Mouse (Mus musculus): ENCODE measurements around the gene Lrrc8e.
"Not testable (repeated sequence)": the region's sequence is repeated elsewhere in the genome, so short reads cannot be mapped to it uniquely, and the experiment has no call there.

Lrrc8e gene

GRCm38 (mm10) chr8:4219617-4220016 is 7.0 kb upstream of the Lrrc8e start:
- DNase-seq (ENCODE audit: low spot score): no peak

GRCm38 (mm10) chr8:4222059-4222458 is 4.6 kb upstream of the Lrrc8e start:
- no peak for DNase-seq (ENCODE audit: low spot score)

DNA sequence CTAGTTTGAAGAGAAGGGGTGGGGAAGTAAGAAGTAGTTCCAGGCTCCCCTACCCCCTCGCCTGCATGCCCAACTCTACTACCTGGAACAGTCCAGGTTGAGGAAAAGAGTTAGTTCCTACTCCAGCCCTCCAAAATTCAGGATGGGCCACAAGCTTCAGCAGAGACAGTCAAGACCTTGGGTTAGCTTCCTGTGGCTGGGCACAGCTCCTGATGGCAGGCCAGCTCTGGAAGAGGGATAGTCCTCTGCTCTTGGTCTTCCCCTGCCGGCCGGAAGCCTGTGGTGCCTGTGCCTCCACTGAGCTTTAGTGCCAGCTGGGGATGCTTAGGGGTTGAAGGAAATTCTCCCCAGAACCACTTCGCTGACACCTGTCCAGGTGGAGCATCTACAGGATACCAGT is 304 bp upstream of the Lrrc8e start:
- DNase-seq (ENCODE audit: low spot score): no peak

DNA sequence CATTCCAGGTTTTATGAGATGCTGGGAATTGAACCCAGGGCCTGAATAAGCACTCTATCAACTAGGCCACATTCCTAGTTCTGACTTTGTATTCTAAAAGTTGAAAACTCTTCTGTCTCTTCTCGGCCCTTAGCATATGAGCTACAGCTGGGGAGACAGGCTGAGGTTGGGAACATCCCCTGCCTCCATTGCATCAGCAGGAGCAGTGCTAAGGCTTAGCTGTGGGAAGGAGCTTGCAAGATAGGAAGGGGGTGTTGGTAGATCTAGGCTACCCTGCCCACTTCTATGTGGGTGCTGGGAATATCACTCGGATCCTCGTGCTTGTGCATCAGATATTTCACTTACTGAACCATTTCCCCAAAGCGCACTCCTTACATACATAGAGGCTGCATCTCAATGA is 1.3 kb downstream of the Lrrc8e start:
- DNase-seq (ENCODE audit: low spot score): no peak

DNA sequence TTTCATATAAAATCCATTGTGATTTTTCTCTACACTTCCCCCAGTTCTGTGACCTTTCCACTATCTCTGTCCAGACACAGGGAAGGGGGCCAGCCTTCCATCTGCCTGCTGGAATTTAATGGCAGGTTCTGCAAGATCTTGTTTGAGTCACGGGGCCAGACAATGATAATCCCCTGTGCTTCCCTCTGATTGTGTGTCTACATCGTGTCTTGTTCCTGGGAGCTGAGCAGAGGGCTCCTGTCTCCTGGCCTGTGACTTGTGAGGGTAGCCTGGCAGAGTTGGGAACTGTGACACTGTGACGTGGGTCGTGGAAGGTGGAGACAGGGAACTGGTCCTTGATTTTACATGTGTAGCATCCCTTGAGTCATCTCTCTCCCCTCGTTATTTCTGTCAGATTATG is 3.2 kb downstream of the Lrrc8e start:
- DNase-seq (ENCODE audit: low spot score): no peak

DNA sequence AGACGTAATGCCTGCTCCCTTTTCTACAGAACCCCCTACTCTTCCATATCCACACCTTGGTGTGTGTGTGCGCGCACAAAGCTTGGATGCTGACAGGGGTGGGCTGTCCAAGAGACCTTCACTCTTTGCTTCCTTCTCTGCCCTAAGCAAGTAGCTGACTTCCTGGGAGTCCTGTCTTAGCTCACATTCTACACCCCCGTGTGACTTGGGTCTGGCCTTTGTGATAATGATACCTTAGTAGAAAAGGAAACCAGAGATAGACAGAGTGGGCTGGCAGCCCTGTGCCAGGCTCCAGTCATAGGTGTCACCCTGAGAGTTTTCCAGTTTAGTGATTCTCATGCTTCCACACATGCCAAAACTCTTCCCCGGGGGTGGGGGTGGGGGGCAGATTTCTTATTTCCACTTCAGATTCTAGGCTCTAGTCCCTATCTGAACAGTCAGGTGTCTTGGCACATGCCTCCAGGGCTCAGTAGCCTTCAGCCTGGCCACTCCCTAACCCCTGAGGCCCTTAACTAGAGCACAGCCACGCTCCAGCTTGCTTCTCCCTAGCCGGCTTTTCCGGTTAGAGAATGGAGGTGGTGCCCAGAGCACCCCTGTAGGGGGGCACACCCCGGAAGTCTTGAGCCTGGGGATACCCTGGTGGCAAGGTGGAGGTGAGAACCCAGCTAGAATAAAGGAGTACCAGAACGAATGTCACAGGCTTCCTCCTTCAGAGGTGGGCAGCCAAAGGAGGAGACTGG is 4.2 kb downstream of the Lrrc8e start:
- DNase-seq (ENCODE audit: low spot score): no peak

DNA sequence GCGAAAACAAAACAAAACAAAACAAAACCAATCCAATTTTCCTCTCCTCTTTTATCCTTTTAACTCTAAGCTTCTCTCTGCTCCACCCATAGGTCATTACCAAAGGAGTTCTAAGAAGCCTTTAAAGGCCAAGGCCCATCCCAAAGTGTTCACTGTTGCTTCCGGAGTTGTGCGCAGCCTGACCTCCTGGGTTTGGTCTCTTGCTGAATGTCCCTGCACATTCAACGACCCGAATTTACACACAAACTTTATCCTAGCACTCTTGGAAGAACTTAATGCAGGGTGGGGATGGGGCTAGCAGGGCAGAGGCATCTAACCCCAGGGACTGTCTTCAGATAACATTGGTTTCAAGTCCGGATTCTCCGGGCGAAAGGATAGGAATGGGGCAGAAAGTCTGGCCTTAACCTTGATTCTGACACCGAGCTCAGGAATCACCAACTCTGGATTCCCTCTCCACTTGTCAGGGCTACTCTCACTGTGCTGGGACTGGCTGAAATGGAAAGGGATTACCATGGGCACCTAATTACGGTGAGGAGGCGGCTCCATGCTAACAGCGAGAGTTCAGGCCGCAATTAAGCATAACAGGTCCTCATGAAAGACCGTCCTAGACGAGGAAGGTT is 11.3 kb downstream of the Lrrc8e start:
- peak; percentile 45 for DNase-seq (ENCODE audit: low spot score)

DNA sequence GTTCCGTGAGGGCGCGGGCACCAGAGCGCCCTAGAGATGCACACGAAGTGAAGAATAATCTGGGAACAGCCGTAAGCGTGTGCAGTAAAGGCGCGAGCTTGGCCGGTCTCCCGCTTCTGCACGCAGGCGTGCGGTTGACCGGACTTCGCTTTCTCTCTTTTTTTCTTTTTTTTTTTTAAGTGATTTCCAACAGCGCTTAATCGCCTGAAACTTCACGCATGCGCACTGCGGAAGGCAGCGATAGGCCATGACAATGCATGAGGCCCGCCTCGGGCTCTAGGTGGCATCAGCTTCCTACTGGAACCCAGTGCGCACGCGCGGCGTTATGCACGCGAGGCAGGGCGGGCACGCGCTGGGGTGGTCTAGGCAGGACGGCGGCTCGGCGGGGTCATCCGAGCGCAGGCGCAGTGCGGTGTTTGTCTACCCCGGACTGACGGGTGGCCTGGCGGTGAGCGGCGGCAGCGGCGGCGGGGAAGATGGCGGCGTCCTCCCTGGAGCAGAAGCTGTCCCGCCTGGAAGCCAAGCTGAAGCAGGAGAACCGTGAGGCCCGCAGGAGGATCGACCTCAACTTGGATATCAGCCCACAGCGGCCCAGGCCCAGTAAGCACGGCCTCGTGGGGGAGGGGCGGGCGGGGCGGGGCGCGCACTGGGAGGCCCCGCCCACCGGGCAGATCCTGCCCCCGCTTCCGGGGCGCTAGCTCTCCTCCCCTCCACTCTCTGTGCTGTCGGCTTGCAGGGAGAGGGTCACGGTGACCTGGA is 12.0 kb downstream of the Lrrc8e start, which contains the start of the genes Map2k7 and Gm49320:
Gene Map2k7, plus strand, starts transcription at position 307 of the 759 bp plus-strand sequence.
Gene Gm49320, plus strand, starts transcription at position 432 of the 759 bp plus-strand sequence.
- peak; percentile 98 for DNase-seq (ENCODE audit: low spot score)

DNA sequence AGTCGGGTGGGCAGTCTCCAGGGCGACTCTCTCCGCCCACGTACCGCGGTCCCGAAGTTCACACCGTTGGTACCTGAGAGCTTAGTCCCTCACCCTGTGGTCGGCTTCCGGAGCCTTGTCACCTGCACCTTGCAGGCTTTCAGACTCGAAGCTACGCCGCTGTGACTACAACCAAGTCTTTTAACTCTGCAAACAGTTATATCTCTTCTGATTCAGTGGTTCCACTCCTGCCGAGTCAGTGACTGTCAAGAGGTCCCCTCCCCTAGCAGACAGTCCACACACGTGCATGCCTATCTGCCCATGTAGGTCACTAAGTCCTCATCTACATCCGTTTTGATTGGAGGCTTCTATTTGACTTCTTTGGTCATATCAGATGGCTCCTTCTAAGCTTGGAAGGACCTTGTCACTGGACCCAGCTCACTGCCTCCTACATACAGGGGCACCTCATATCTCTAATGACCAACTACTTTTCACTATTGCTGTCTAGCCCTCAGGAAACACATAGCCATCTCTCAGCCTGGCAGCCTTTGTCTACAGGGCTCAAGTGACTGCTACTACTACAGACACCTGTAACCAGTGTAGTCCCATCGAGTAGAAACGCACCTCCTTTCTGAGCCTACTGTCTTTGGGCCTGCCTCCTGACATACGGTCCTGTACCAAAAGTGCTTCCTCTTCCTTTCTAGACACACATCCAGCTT is 12.7 kb downstream of the Lrrc8e start:
- DNase-seq (ENCODE audit: low spot score): no peak

DNA sequence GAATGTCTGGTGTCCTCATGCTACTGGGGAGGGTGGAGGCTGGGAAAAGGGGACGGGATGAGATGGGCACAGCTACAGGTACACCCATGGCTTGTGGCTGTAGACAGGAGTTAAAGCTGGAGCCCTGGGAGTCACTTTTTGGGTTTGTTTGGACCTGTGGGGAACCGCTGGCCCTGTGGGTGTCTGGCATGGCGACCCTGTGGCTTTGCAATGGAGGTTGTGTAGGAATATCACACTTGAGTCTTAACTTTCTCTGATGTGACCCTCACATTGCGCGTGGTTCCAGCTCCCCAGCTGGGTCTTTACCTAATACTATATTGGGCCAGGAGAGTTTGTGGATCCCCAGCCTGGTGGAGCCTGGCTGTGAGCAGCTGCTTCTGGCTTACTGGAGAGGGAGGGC is 18.4 kb downstream of the Lrrc8e start:
- DNase-seq (ENCODE audit: low spot score): no peak

GRCm38 (mm10) chr8:4245737-4246136 is 19.1 kb downstream of the Lrrc8e start:
- DNase-seq (ENCODE audit: low spot score): no peak

- DNase-seq (ENCODE audit: low spot score): no peak
Measured at GRCm38 (mm10) chr8:4247241-4247640, 20.6 kb downstream of the Lrrc8e start.

GRCm38 (mm10) chr8:4247951-4248540 is 21.4 kb downstream of the Lrrc8e start, which contains the start of gene Tgfbr3l:
Gene Tgfbr3l, plus strand, starts transcription at chr8:4248214.
- no peak for DNase-seq (ENCODE audit: low spot score)

GRCm38 (mm10) chr8:4249213-4249612 is 22.6 kb downstream of the Lrrc8e start:
- DNase-seq (ENCODE audit: low spot score): no peak

- peak; percentile 75 for DNase-seq (ENCODE audit: low spot score)
Measured at GRCm38 (mm10) chr8:4250306-4250970, 23.8 kb downstream of the Lrrc8e start.

DNA sequence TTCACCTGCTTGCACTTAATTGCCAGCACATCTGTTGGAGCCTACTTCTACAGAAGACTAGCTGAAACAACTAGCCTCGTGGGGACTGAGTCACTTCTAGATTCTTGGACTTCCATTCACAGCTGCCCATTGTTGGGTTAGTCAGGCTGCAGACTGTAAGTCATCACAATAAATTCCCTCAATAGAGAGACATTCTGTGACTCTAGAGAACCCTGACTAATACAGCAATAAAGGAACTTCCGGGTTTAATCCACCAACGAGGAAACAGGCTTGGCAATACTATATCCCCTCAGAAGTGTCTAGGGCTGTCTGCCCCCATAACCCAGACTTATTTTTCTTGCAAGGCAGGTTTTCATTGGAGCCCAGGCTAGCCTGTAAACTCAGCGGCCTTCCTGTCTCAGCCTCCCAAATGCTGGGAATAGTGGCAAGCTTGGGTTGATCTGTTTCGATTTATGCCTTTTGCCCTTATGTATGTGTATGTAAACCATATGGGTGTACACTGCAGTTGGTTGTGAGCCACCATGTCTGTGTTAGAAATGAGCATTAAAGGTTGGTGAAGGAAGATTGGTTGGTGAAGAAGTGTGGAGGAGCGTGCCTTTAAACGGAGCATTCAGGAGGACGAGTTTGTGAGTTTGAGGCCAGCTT is 25.6 kb downstream of the Lrrc8e start:
- no peak for DNase-seq (ENCODE audit: low spot score)

GRCm38 (mm10) chr8:4252934-4253841 is 26.6 kb downstream of the Lrrc8e start, which contains the start of gene Snapc2:
Gene Snapc2, plus strand, starts transcription at chr8:4253080.
- DNase-seq (ENCODE audit: low spot score): peak; percentile 94

GRCm38 (mm10) chr8:4254001-4254400 is 27.4 kb downstream of the Lrrc8e start:
- no peak for DNase-seq (ENCODE audit: low spot score)

GRCm38 (mm10) chr8:4255471-4255870 is 28.8 kb downstream of the Lrrc8e start:
- not testable (repeated sequence) for DNase-seq (ENCODE audit: low spot score)

DNA sequence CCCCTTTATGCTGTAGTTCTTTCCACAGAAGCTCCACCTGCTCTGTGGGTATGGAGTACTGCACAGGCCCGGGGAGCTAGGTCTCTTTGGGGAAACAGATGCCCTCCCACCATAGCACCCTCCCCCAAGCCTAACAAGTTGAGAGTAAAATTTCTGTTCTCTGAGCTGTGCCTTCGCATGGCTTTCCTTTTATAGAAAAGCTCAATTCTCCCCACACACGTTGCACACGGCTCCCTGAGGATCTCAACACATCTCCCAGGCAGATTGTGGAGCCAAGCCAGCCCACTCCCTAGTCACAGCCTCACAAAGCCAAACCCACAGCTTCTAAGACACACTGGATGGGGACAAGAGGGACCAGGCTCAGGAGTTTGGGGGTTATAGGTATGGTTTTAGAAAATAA is 30.3 kb downstream of the Lrrc8e start:
- DNase-seq (ENCODE audit: low spot score): no peak
